Mouse (Mus musculus) layer of hippocampus, adult 18-20 months (tissue): ENCODE measurements around the gene Epb41l3. TPM values are rescaled to one million over a fixed set of nuclear protein-coding genes. Genes with fewer than 3 reads are reported as not detected.

ENCODE experiments used
- DNase-seq, 2 experiments: peaks; one replicate each; pipeline ENCODE4 v3.0.0; 2022; ENCODE audit warnings: low spot score in 2 of 2
- long read RNA-seq: library from polyadenylated mRNA; stranded (forward); transcript quantifications from one replicate; pipeline ENCODE4 v2.0.0, GENCODE M21; 2021
- total RNA-seq, 2 experiments: library from RNA; stranded (reverse); gene quantifications; 2 replicates each; pipeline ENCODE4 v1.2.3; 2021

Gene Epb41l3
- total RNA-seq = 100 to 1,000 TPM; 140 to 146 TPM
- long read RNA-seq, full-length matches to known transcripts = 41 of 148 reads
- long read RNA-seq, partial matches to known transcripts = 21 of 148 reads
- long read RNA-seq, other reads (novel, unspliced or antisense) = 86 of 148 reads

DNA sequence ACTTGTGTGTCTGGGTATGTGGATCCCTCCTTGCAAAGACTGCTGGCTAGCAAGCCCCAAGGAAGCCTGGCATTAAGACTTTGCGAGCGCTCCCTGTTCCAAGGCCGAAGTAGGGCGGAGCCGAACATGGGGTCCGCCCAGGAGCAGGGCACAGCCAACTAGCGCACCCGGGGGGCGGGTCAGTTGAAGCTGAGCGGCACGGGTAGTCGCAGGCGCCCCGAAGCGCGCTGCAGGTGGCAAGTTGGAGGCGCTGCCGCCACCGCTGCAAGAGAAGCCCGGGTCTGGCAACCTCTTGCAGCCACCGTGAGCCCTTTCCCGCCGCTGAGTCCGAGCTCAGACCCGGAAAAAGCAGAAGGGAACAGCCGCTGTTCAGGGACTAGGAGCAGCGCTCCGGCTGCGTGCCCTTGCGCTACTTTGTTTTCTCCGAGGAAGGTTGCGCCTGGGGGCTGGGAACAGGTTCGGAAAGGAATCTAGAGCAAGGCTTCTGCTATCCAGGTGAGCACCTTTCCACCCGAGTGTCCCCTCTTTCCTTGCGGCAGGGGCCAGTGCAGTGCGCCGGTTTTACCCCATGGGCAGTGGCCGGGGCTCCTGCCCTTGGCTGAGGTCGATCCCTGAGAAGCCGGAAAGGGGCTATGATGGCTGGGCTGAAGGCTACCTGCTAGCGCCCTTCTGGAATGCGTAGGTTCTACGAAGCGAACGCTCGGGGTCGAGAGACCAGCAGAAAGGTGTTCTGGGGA is at the start of gene Epb41l3:
TSS of gene Epb41l3 (plus strand) at position 183 of the 737 bp plus-strand sequence.
- peak; percentile 70 to 82 for DNase-seq

- no peak for DNase-seq
Observed at GRCm38 (mm10) chr17:69038760-69039675, 36.5 kb upstream of the Epb41l3 start.

- DNase-seq = no peak
Observed at GRCm38 (mm10) chr17:69041516-69041915, 34.0 kb upstream of the Epb41l3 start.

DNA sequence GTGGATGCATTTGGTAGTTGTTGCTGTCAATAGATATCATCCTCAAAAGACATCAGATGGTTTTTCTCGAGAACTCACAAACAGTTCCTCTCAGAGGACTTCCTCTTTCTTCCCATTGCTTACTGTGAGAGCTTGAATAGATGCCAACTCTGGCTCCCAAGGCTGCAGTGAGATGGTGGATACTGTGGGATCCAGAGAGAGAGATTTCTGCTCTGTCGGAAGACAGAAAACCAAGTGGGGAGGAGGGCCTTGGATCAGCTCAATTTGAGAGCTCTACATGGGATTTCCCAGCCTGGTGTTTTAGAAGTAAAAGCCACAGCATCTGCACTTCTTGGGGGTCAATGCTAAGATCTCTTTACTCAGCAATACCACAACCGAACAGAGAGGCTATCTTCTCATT is 26.7 kb upstream of the Epb41l3 start:
- no peak for DNase-seq

DNA sequence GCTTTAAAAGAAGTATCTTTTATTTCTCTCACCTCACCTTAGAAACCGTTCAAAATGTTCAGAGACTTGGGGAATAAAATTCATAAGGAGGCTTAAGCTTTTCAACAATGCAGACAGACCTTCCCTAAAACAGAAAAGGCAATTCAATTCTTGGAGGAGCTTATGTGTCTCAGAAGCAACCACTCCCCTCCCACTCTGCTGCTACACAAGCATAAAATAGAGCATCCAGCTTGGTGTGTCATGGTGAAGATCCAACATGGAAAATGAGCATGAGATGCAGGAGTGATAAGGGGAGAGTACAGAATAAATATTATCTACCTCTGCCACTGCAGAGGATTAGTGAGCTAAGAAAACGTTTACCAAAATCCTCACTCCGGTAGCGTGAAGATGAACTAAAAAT is 21.5 kb upstream of the Epb41l3 start:
- DNase-seq = no peak

- no peak for DNase-seq
Observed at GRCm38 (mm10) chr17:69059760-69060159, 15.7 kb upstream of the Epb41l3 start.

DNA sequence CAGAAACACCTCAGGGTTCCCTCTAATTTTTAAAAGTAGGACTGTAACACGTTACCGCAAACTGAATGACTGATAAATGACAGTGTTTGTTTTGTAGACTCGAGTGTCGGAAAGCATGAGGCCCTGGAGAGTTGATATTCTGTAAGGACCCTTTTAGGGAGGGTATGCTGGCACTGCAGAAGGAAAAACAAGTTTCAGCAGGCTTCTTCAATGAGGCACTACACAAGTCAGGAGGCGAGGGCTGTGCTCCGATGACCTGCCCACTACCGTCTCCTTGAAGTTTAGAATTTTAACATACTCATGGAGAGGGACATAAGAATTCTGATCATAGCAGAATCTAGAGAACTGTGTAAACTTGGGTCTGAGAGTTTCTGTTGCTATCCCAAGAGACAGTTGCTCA is 15.1 kb upstream of the Epb41l3 start:
- no peak for DNase-seq

- DNase-seq = no peak
Observed at GRCm38 (mm10) chr17:69061883-69062745, 13.4 kb upstream of the Epb41l3 start.

GRCm38 (mm10) chr17:69067937-69068739 is 7.3 kb upstream of the Epb41l3 start:
- DNase-seq = no peak

DNA sequence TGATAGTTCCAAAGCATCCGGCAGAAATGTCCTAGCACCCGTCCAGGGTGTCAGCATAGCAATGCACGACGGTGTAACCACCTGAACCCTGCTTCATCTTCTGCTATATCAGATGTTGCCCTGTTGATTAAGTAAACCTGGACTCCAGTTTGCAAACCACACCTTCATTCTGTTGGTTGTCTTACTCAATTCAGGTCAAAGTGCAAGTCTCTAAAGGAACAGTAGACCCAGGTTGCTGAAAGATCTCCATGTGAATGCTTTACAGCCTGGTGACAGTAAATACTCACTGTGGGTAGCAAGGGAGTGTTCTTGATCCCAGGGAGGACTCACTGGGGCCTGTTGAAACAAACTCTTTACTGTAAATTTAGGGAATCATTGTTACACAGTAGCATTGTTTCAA is 1.4 kb upstream of the Epb41l3 start:
- DNase-seq = no peak

DNA sequence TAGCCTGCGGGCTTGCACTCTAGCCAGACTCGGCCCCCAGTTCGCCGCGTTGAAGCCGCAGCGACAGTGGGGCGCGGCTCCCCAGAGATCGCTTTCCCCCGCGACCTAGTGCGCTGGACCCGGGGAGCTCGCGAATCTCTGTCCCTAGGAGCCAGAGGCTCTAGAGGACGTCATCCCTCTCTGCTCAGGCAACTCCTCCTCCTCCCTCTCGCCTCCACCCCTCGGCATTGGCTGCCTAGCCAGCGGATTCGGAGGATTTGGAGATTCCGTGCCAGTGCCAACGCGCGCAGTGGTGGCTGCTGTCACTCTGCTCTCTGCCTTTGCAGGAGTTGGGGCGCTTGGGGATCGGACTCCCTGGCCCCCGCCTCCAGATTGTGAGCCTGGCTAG is 749 bp downstream of the Epb41l3 start:
- DNase-seq = peak; percentile 62 to 67

DNA sequence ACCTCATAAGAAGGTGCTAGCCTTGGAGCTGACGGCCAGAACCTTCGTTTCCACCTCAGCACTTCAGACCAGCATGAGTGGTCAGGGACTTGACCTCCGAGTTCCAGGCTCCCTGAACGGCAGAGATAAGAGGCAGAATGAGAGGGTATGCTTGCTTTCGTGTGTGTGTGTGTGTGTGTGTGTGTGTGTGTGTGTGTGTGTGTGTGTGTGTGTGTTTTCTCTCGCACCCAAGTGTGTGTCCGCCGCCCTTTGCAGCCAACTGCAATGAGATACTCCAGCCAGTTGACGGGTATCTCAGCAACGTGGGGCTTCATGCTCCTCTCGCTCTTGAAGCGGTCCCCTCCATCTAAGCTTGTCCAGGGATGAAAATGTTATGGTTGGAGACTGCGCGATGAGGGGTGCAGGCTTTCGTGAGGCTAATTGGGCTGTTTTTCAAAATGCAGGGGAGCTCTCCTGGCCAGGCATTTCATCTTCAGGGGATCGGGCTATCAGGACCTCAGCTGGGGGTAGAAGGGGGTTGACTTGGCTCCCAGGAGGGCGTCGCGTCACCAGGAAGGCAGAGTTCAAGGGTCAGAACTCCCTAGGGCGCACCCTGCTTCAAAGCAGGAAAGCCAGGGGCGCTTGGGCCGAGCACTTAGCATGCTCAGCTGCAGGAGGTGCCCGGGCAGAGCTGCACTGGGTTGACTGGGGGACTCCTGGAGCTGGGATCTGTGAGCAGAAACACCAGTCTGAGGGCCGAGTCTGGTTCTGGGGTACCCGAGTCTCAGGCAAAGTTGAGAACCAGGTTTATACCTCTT is 1.5 kb downstream of the Epb41l3 start:
- no peak for DNase-seq

- DNase-seq = no peak
Observed at GRCm38 (mm10) chr17:69077544-69077920, 2.0 kb downstream of the Epb41l3 start.

DNA sequence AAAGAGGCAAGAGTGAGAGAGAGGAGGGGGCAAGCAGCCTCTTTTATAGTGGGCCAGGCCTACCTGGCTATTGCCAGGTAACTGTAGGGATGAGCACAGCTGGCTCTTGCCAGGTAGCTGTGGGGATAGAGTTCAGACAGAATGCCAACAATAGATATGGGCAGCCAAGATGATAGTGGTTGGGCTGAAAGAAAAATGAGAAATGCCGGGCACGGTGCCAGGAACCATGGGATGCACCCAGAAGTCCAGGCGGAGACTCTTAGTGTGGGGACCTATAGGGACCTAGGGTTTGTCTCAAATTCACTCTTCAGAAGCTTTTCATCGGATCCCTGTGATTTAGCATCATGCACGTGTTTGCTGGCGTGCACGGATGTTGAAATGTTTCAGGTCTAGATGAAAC is 6.8 kb downstream of the Epb41l3 start:
- DNase-seq = no peak

GRCm38 (mm10) chr17:69091618-69092017 is 16.1 kb downstream of the Epb41l3 start:
- DNase-seq = no peak

DNA sequence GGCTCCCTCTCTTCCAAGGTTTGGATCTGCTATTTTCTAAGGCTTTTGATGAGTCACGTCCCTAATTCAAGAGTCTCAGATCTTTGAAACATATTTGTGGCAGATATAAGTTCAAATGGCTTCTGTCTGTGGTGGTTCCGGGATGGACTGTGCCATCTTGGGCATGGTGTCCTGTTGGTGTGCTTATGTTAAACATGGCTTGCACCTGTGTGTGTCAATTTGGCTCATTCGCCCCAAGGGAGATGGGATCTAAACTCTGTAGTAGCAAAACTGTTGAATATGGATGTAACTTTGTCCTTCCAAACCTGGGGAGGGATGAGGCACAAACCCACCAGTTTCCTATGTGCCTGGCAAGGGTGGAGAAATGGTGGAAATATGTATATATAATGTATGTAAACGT is 21.6 kb downstream of the Epb41l3 start:
- no peak for DNase-seq

GRCm38 (mm10) chr17:69097955-69098354 is 22.5 kb downstream of the Epb41l3 start:
- DNase-seq = no peak

GRCm38 (mm10) chr17:69103326-69103725 is 27.8 kb downstream of the Epb41l3 start:
- DNase-seq = no peak

- DNase-seq = no peak
Observed at GRCm38 (mm10) chr17:69105035-69105798, 29.7 kb downstream of the Epb41l3 start.
